Comparison of ENCODE assay signal across 21 mouse cellular contexts in genomic region chr2:102749926-102750325, GRCm38 (mm10).
DNase-seq lines count a peak whose midpoint lies in the region; TF ChIP-seq lines count a peak whose summit lies in the region.
"Had no signal": no experiment of that assay in that cellular context is flagged by ENCODE, and none has a peak within 500 bp of the region (broad histone marks: within the 10 kb centered on the region; RNA-seq: fewer than 3 reads in every experiment).

No protein-coding gene starts in this region.

- H3K36me3 ChIP-seq in MEL (ENCODE audit: control insufficient read depth in 1 of 2, insufficient read depth in 2 of 2, low read length in 2 of 2): peaks cover 0 to 19% of the 10 kb centered on the region in 2 experiments; a peak in 2 of 4 replicates
- H3K36me3 ChIP-seq: embryonic facial prominence, embryonic 13.5 days; embryonic facial prominence, embryonic 15.5 days; forebrain, embryonic 10.5 days; G1E had no signal

- no peak for TF ChIP-seq POLR2A in MEL (IDR thresholded peaks at IDR 0.05; ENCODE audit: control insufficient read depth in 1 of 2, insufficient read depth in 1 of 2, low read depth in 1 of 2, low read length in 2 of 2, poor library complexity in 1 of 2)

- H3K79me2 ChIP-seq in MEL (ENCODE audit: control insufficient read depth, insufficient read depth, low read length, poor library complexity): no peaks in the 10 kb centered on the region

- H3K27me3 ChIP-seq in MEL (ENCODE audit: control insufficient read depth in 1 of 2, insufficient read depth in 2 of 2, low read length in 2 of 2): no peaks in the 10 kb centered on the region
- H3K27me3 ChIP-seq: embryonic facial prominence, embryonic 13.5 days; embryonic facial prominence, embryonic 15.5 days; forebrain, embryonic 12.5 days had no signal

- no peak for TF ChIP-seq RAD21 in MEL (IDR thresholded peaks at IDR 0.05; ENCODE audit: low read depth, low read length)

- DNase-seq in A20 (ENCODE audit: low read depth, low spot score) (peak; percentile 22), MEL (ENCODE audit: low read depth, low spot score) (no peak)
- peak; percentile 50 to 56 for DNase-seq in B cell, adult 2 months
- no peak for DNase-seq in cerebellum, postnatal 36 days
- DNase-seq in embryo, embryonic 10 days (ENCODE audit: low spot score): no peak
- no peak for DNase-seq in urinary bladder, postnatal 36 days (ENCODE audit: low spot score in 2 of 2)
- DNase-seq: adrenal gland, adult 2 months; adrenal gland, postnatal 10 days; adrenal gland, postnatal 25 days; cerebellum, adult 11 months; cerebellum, adult 18-20 months; cerebellum, adult 8-10 months; cerebellum, adult 9-11 months; cerebellum, postnatal 14 days; embryo, embryonic 11 days had no signal

- no peak overlapping the region for H3K9ac ChIP-seq in MEL (ENCODE audit: control insufficient read depth, low read depth, low read length, poor library complexity, severe bottlenecking)
- H3K9ac ChIP-seq: embryonic facial prominence, embryonic 13.5 days; embryonic facial prominence, embryonic 15.5 days; forebrain, embryonic 12.5 days had no signal

- H3K9me3 ChIP-seq in MEL (replicated peaks; ENCODE audit: insufficient read depth, low read length): no peaks in the 10 kb centered on the region
- H3K9me3 ChIP-seq: embryonic facial prominence, embryonic 13.5 days; embryonic facial prominence, embryonic 15.5 days; forebrain, embryonic 10.5 days; forebrain, embryonic 12.5 days; G1E had no signal

- TF ChIP-seq EP300 in MEL (IDR thresholded peaks at IDR 0.05; ENCODE audit: low read depth in 1 of 2, low read length in 2 of 2): no peak

- H3K4me3 ChIP-seq in MEL (ENCODE audit: control insufficient read depth in 1 of 2, insufficient read depth in 1 of 2, low read depth in 2 of 2, low read length in 2 of 2): no peak overlapping the region
- H3K4me3 ChIP-seq: embryonic facial prominence, embryonic 13.5 days; embryonic facial prominence, embryonic 15.5 days; erythroblast, embryonic 14.5 days; forebrain, embryonic 10.5 days; forebrain, embryonic 12.5 days had no signal

- TF ChIP-seq CTCF in MEL (IDR thresholded peaks at IDR 0.05 in 2 of 3, conservative IDR thresholded peaks at IDR 0.05 in 1 of 3; ENCODE audit: control insufficient read depth in 1 of 3, insufficient read depth in 1 of 3, low read depth in 2 of 3, low read length in 3 of 3, poor library complexity in 1 of 3, severe bottlenecking in 1 of 3): no peak

- H3K4me1 ChIP-seq in MEL (ENCODE audit: control insufficient read depth in 1 of 2, insufficient read depth in 2 of 2, low read length in 2 of 2): peaks cover 6 to 15% of the 10 kb centered on the region in 2 experiments; a peak in 3 of 4 replicates
- H3K4me1 ChIP-seq: embryonic facial prominence, embryonic 13.5 days; embryonic facial prominence, embryonic 15.5 days had no signal

- H3K27ac ChIP-seq in MEL (ENCODE audit: control insufficient read depth, low read depth, low read length): no peak overlapping the region
- H3K27ac ChIP-seq: embryonic facial prominence, embryonic 13.5 days; embryonic facial prominence, embryonic 15.5 days; forebrain, embryonic 10.5 days; forebrain, embryonic 12.5 days had no signal

TF ChIP-seq in MEL, 35 proteins besides CTCF, POLR2A, EP300 and RAD21:
- TF ChIP-seq RCOR1 (IDR thresholded peaks at IDR 0.05; ENCODE audit: low read depth, low read length) (peak; percentile 13; the same call in 1 of the 2 replicates), SIN3A (IDR thresholded peaks at IDR 0.05; ENCODE audit: low read length) (no peak)

Comparison
In these comparisons a context has a peak if more than half of its experiments do, and no peak if none do; other contexts are left out.
1. DNase-seq: peak in A20 (single experiment) and B cell, adult 2 months (2 of 2); none in MEL (single experiment), cerebellum, postnatal 36 days (0 of 2), embryo, embryonic 10 days (single experiment) and urinary bladder, postnatal 36 days (0 of 2).